Mouse (Mus musculus): Measurements from ENCODE around the gene Dusp7.
A peak's percentile ranks its signal among the peaks of the same experiment; 100 is the strongest.

Dusp7 gene

GRCm38 (mm10) chr9:106421033-106421864 lies 52.8 kb downstream of the Dusp7 start:
- no peak for DNase-seq (ENCODE audit: low spot score)

- peak; percentile 63 for DNase-seq (ENCODE audit: low spot score)
These were observed 53.4 kb downstream of the Dusp7 start for GRCm38 (mm10) chr9:106421865-106422160.

Data from ovary, adult 18-20 months (tissue).